In genomic region chr11:96050854-96051253, GRCm38 (mm10) we compare ENCODE assay signal across 31 mouse cellular contexts. TPM values are rescaled to one million over a fixed set of nuclear protein-coding genes. Genes with fewer than 3 reads are reported as not detected.
DNase-seq lines count a peak whose midpoint lies in the region; ATAC-seq and TF ChIP-seq lines count a peak whose summit lies in the region.
"Had no signal": no experiment of that assay in that cellular context is flagged by ENCODE, and none has a peak within 500 bp of the region (broad histone marks: within the 10 kb centered on the region; RNA-seq: fewer than 3 reads in every experiment).

No protein-coding gene starts in this region.

- H3K27me3 ChIP-seq in liver, embryonic 13.5 days = no peaks in the 10 kb centered on the region
- no peaks in the 10 kb centered on the region for H3K27me3 ChIP-seq in liver, embryonic 11.5 days (replicated peaks; ENCODE audit: control insufficient read depth, insufficient read depth, low read length)
- H3K27me3 ChIP-seq: hindbrain, embryonic 12.5 days; hindbrain, embryonic 15.5 days; Patski had no signal

- H3K27ac ChIP-seq in liver, embryonic 13.5 days = peak overlapping the region; percentile 47; the same call in 1 of the 2 replicates
- H3K27ac ChIP-seq in liver, embryonic 11.5 days (ENCODE audit: low read depth, low read length) = no peak overlapping the region
- no peak overlapping the region; the same call in 1 of the 2 replicates for H3K27ac ChIP-seq in ES-E14 (ENCODE audit: insufficient read depth, low read depth, low read length, poor library complexity, severe bottlenecking)
- 0 out of 2 replicates have a peak overlapping the region, but pooled peaks have one; percentile 27 for H3K27ac ChIP-seq in embryonic fibroblast, embryonic 13.5 days (ENCODE audit: insufficient read depth, low read length)
- H3K27ac ChIP-seq: hindbrain, embryonic 12.5 days; hindbrain, embryonic 15.5 days had no signal

- peaks cover 15% of the 10 kb centered on the region; the same call in 1 of the 2 replicates for H3K4me1 ChIP-seq in liver, embryonic 13.5 days (replicated peaks)
- H3K4me1 ChIP-seq in liver, embryonic 11.5 days (replicated peaks; ENCODE audit: control insufficient read depth, insufficient read depth, low read length) = no peaks in the 10 kb centered on the region
- peaks cover 3 to 8% of the 10 kb centered on the region in 2 experiments; a peak in 3 of 4 replicates for H3K4me1 ChIP-seq in ES-E14 (ENCODE audit: control insufficient read depth in 2 of 2, insufficient read depth in 2 of 2, low read length in 2 of 2, poor library complexity in 1 of 2)
- peaks cover 3% of the 10 kb centered on the region; the same call in 1 of the 2 replicates for H3K4me1 ChIP-seq in embryonic fibroblast, embryonic 13.5 days (ENCODE audit: control insufficient read depth, insufficient read depth, low read length)
- H3K4me1 ChIP-seq: hindbrain, embryonic 12.5 days; hindbrain, embryonic 15.5 days had no signal

- no peak overlapping the region for H3K4me3 ChIP-seq in liver, embryonic 13.5 days (replicated peaks)
- H3K4me3 ChIP-seq in liver, embryonic 11.5 days (ENCODE audit: low read depth, low read length) = no peak overlapping the region
- H3K4me3 ChIP-seq in ES-E14 (ENCODE audit: insufficient read depth in 1 of 2, low read depth in 1 of 2, low read length in 2 of 2, poor library complexity in 1 of 2, severe bottlenecking in 1 of 2) = no peak overlapping the region
- no peak overlapping the region for H3K4me3 ChIP-seq in embryonic fibroblast, embryonic 13.5 days (ENCODE audit: insufficient read depth, low read length)
- H3K4me3 ChIP-seq: hindbrain, embryonic 12.5 days; hindbrain, embryonic 15.5 days had no signal

- WGBS in liver, embryonic 13.5 days (ENCODE audit: insufficient replicate concordance) = 85% methylated on average over 3 of the region's 3 CpGs
- WGBS in liver, embryonic 11.5 days = 86% methylated on average over 3 of the region's 3 CpGs

- H3K9ac ChIP-seq in liver, embryonic 13.5 days = no peak overlapping the region
- no peak overlapping the region for H3K9ac ChIP-seq in liver, embryonic 11.5 days (ENCODE audit: low read depth, low read length)
- H3K9ac ChIP-seq in ES-E14 (ENCODE audit: insufficient read depth, low read depth, low read length, poor library complexity, severe bottlenecking) = no peak overlapping the region
- H3K9ac ChIP-seq: forebrain, postnatal 0 days; hindbrain, embryonic 12.5 days; hindbrain, embryonic 15.5 days had no signal

- no peak for TF ChIP-seq POLR2A in embryonic fibroblast, embryonic 13.5 days (IDR thresholded peaks at IDR 0.05; ENCODE audit: low read depth, low read length)

- in situ Hi-C loops in ES-E14 (cut with MboI; ENCODE audit: low sequenced_read_pairs in 2 of 2, unreplicated experiment in 2 of 2) = no loop called here

- H3K9me3 ChIP-seq in liver, embryonic 13.5 days (replicated peaks) = no peaks in the 10 kb centered on the region
- no peaks in the 10 kb centered on the region for H3K9me3 ChIP-seq in liver, embryonic 11.5 days (ENCODE audit: control insufficient read depth, low read length)
- no peaks in the 10 kb centered on the region for H3K9me3 ChIP-seq in ES-E14 (ENCODE audit: control insufficient read depth, insufficient read depth, low read depth, low read length)
- H3K9me3 ChIP-seq: hindbrain, embryonic 12.5 days; hindbrain, embryonic 15.5 days had no signal

- H3K4me2 ChIP-seq in liver, embryonic 13.5 days = no peak overlapping the region
- H3K4me2 ChIP-seq in liver, embryonic 11.5 days = no peak overlapping the region
- H3K4me2 ChIP-seq: heart, embryonic 11.5 days; hindbrain, embryonic 12.5 days; hindbrain, embryonic 15.5 days had no signal

- TF ChIP-seq CTCF in embryonic fibroblast, embryonic 13.5 days (IDR thresholded peaks at IDR 0.05; ENCODE audit: borderline replicate concordance, insufficient read depth, low read length) = no peak

- ATAC-seq in liver, embryonic 13.5 days (ENCODE audit: low read depth) = no peak
- ATAC-seq in liver, embryonic 11.5 days (replicated peaks; ENCODE audit: low FRiP score) = no peak
- ATAC-seq in frontal cortex, adult (ENCODE audit: low TSS enrichment) = no peak
- ATAC-seq: CD4-positive, CD25-positive, alpha-beta regulatory T cell, adult 4 months; forebrain, embryonic 14.5 days; forebrain, postnatal 0 days; intestine, postnatal 0 days; Patski had no signal

- no peak for DNase-seq in liver, embryonic 13.5 days
- DNase-seq in liver, embryonic 11.5 days (ENCODE audit: low spot score) = no peak
- no peak for DNase-seq in ES-E14 (ENCODE audit: low read depth, low spot score)
- no peak for DNase-seq in heart, adult 18-20 months
- DNase-seq: adrenal gland, postnatal 10 days; adrenal gland, postnatal 36 days; cerebellum, adult 18-20 months; cerebellum, adult 9-10 months; cerebellum, postnatal 14 days; forebrain, postnatal 0 days; gastrocnemius, postnatal 25 days; heart, postnatal 36 days; kidney, adult 2 months had no signal

- H3K36me3 ChIP-seq in liver, embryonic 13.5 days = peaks cover 96% of the 10 kb centered on the region
- peaks cover 47% of the 10 kb centered on the region for H3K36me3 ChIP-seq in liver, embryonic 11.5 days (ENCODE audit: control insufficient read depth, insufficient read depth, low read length)
- peaks cover 48% of the 10 kb centered on the region for H3K36me3 ChIP-seq in ES-E14 (ENCODE audit: control insufficient read depth, insufficient read depth, low read length, poor library complexity, severe bottlenecking)

TF ChIP-seq in ES-E14, 5 proteins besides CTCF, POLR2A, EP300 and RAD21:
- no peak for TF ChIP-seq ZNF384 (IDR thresholded peaks at IDR 0.05; ENCODE audit: low read depth, low read length)
- TF ChIP-seq MAFK (IDR thresholded peaks at IDR 0.05; ENCODE audit: insufficient read depth, low read depth, low read length) = peak; percentile 73

RNA-seq across cellular contexts. Expression of gene Ube2z, which starts 14.3 kb away (rescaled TPM):
- 13.7 and 15.2 TPM in 2 replicates for polyA plus RNA-seq in liver, embryonic 13.5 days (2015; fragmentation: Nextera tagmentation; extraction: Ambion mirVana)
- polyA plus RNA-seq in liver, embryonic 11.5 days (2014; fragmentation: Nextera tagmentation; extraction: Ambion mirVana) = 26.7 and 27.1 TPM in 2 replicates
- total RNA-seq in ES-E14 (2012; rRNA removed) = 42.5 and 75.9 TPM in 2 replicates
- polyA plus RNA-seq in embryonic fibroblast, embryonic 13.5 days (2011; ENCODE audit: insufficient read length, low read depth, missing spikeins) = 79.3 and 80.1 TPM in 2 replicates
- total RNA-seq in heart, adult 18-20 months (2021) = 10 to 100 TPM; 32.0 to 32.3 TPM

RNA-seq across cellular contexts. Expression of gene Snf8, which starts 16.2 kb away (rescaled TPM):
- 87.0 and 88.9 TPM in 2 replicates for polyA plus RNA-seq in liver, embryonic 13.5 days (2015; fragmentation: Nextera tagmentation; extraction: Ambion mirVana)
- polyA plus RNA-seq in liver, embryonic 11.5 days (2014; fragmentation: Nextera tagmentation; extraction: Ambion mirVana) = 48.8 and 50.0 TPM in 2 replicates
- 51.5 and 79.4 TPM in 2 replicates for total RNA-seq in ES-E14 (2012; rRNA removed)
- 68.4 and 71.9 TPM in 2 replicates for polyA plus RNA-seq in embryonic fibroblast, embryonic 13.5 days (2011; ENCODE audit: insufficient read length, low read depth, missing spikeins)
- total RNA-seq in heart, adult 18-20 months (2021) = 10 to 100 TPM; 43.6 to 44.9 TPM

RNA-seq across cellular contexts. Expression of gene Atp5g1, which starts 24.6 kb away (rescaled TPM):
- 578 and 628 TPM in 2 replicates for polyA plus RNA-seq in liver, embryonic 13.5 days (2015; fragmentation: Nextera tagmentation; extraction: Ambion mirVana)
- polyA plus RNA-seq in liver, embryonic 11.5 days (2014; fragmentation: Nextera tagmentation; extraction: Ambion mirVana) = 943 and 994 TPM in 2 replicates
- 726 and 963 TPM in 2 replicates for total RNA-seq in ES-E14 (2012; rRNA removed)
- polyA plus RNA-seq in embryonic fibroblast, embryonic 13.5 days (2011; ENCODE audit: insufficient read length, low read depth, missing spikeins) = 206 and 212 TPM in 2 replicates
- total RNA-seq in heart, adult 18-20 months (2021) = 1,000 to 10,000 TPM; 3,280 to 3,727 TPM

RNA-seq across cellular contexts. Expression of gene Gip, which starts 26.5 kb away (rescaled TPM):
- not detected in 2 replicates for polyA plus RNA-seq in liver, embryonic 13.5 days (2015; fragmentation: Nextera tagmentation; extraction: Ambion mirVana)
- polyA plus RNA-seq in liver, embryonic 11.5 days (2014; fragmentation: Nextera tagmentation; extraction: Ambion mirVana) = not detected in 2 replicates
- 0.89 and 1.5 TPM in 2 replicates for total RNA-seq in ES-E14 (2012; rRNA removed)
- polyA plus RNA-seq in embryonic fibroblast, embryonic 13.5 days (2011; ENCODE audit: insufficient read length, low read depth, missing spikeins) = not detected in 2 replicates
- total RNA-seq in heart, adult 18-20 months (2021) = not detected
- total RNA-seq: adrenal gland, adult 18-20 months; adrenal gland, postnatal 10 days; adrenal gland, postnatal 36 days; forebrain, postnatal 0 days; gastrocnemius, adult 8-10 months; gastrocnemius, postnatal 25 days; heart, adult 8-10 months; heart, postnatal 36 days had no signal
- polyA plus RNA-seq: C2C12; CD4-positive, CD25-positive, alpha-beta regulatory T cell, adult 4 months; embryonic facial prominence, embryonic 14.5 days; forebrain, embryonic 11.5 days; forebrain, embryonic 14.5 days; forebrain, postnatal 0 days; gonadal fat pad, adult 2 months; heart, embryonic 11.5 days; heart, embryonic 14.5 days; heart, postnatal 0 days; hindbrain, embryonic 12.5 days; hindbrain, embryonic 15.5 days; kidney, adult 2 months; Patski had no signal

RNA-seq across cellular contexts. Expression of gene Igf2bp1, which starts 45.1 kb away (rescaled TPM):
- 20.8 and 23.9 TPM in 2 replicates for polyA plus RNA-seq in liver, embryonic 13.5 days (2015; fragmentation: Nextera tagmentation; extraction: Ambion mirVana)
- polyA plus RNA-seq in liver, embryonic 11.5 days (2014; fragmentation: Nextera tagmentation; extraction: Ambion mirVana) = 54.1 and 56.0 TPM in 2 replicates
- 273 and 354 TPM in 2 replicates for total RNA-seq in ES-E14 (2012; rRNA removed)
- polyA plus RNA-seq in embryonic fibroblast, embryonic 13.5 days (2011; ENCODE audit: insufficient read length, low read depth, missing spikeins) = 37.9 and 39.8 TPM in 2 replicates
- total RNA-seq in heart, adult 18-20 months (2021) = under 1 TPM; 0.05 to 0.35 TPM
- total RNA-seq: gastrocnemius, adult 8-10 months; gastrocnemius, postnatal 25 days had no signal
- polyA plus RNA-seq: CD4-positive, CD25-positive, alpha-beta regulatory T cell, adult 4 months had no signal

Comparison
In these comparisons a context has a peak if more than half of its experiments do, and no peak if none do; other contexts are left out.
1. H3K27ac ChIP-seq: peak in liver, embryonic 13.5 days (single experiment) and embryonic fibroblast, embryonic 13.5 days (single experiment); none in liver, embryonic 11.5 days (single experiment) and ES-E14 (single experiment).